Mouse (Mus musculus): ENCODE data around the gene Mmaa. TPM values are rescaled to one million over a fixed set of nuclear protein-coding genes. Genes with fewer than 3 reads are reported as not detected.

Gene Mmaa
- polyA plus RNA-seq, 1 experiment from 2014 or later = 14.8 TPM

GRCm38 (mm10) chr8:79288681-79289080 lies 6.1 kb downstream of the Mmaa start:
- no peak overlapping the region for H3K9ac ChIP-seq (replicated peaks)
- no peak for ATAC-seq (ENCODE audit: insufficient number of reproducible peaks, insufficient read depth, low FRiP score, low TSS enrichment, low read depth)
- no peaks in the 10 kb centered on the region for H3K9me3 ChIP-seq
- no peak overlapping the region for H3K4me3 ChIP-seq (replicated peaks)
- peaks cover 8% of the 10 kb centered on the region for H3K4me1 ChIP-seq (replicated peaks)
- no peak overlapping the region for H3K27ac ChIP-seq
- no peaks in the 10 kb centered on the region for H3K27me3 ChIP-seq
- H3K36me3 ChIP-seq = no peaks in the 10 kb centered on the region
- 78% methylated on average over 2 of the region's 2 CpGs for WGBS
- H3K4me2 ChIP-seq = no peak overlapping the region

- Histone ChIP-seq H3K36me3 (no peaks in the 10 kb centered on the region), H3K27ac (no peak overlapping the region), H3K4me3 (replicated peaks) (no peak overlapping the region), H3K27me3 (no peaks in the 10 kb centered on the region), H3K4me2 (no peak overlapping the region), H3K9ac (replicated peaks) (no peak overlapping the region), H3K4me1 (replicated peaks) (peaks cover 4% of the 10 kb centered on the region), H3K9me3 (no peaks in the 10 kb centered on the region)
- 96% methylated on average over 4 of the region's 4 CpGs for WGBS
- no peak for ATAC-seq (ENCODE audit: insufficient number of reproducible peaks, insufficient read depth, low FRiP score, low TSS enrichment, low read depth)
Observed at GRCm38 (mm10) chr8:79288250-79288649, 6.5 kb downstream of the Mmaa start.

- H3K36me3 ChIP-seq = no peaks in the 10 kb centered on the region
- 89% methylated on average over 3 of the region's 3 CpGs for WGBS
Observed at GRCm38 (mm10) chr8:79286424-79286823, 8.3 kb downstream of the Mmaa start.

GRCm38 (mm10) chr8:79284626-79285025 lies 10.1 kb downstream of the Mmaa start:
- Histone ChIP-seq H3K36me3 (peaks cover 9% of the 10 kb centered on the region), H3K9me3 (no peaks in the 10 kb centered on the region), H3K27me3 (no peaks in the 10 kb centered on the region), H3K9ac (replicated peaks) (no peak overlapping the region), H3K27ac (no peak overlapping the region), H3K4me1 (replicated peaks) (no peaks in the 10 kb centered on the region), H3K4me3 (replicated peaks) (no peak overlapping the region), H3K4me2 (no peak overlapping the region)
- no peak for ATAC-seq (ENCODE audit: insufficient number of reproducible peaks, insufficient read depth, low FRiP score, low TSS enrichment, low read depth)
- WGBS = 91% methylated on average over 3 of the region's 3 CpGs

More at GRCm38 (mm10) chr8:79286424-79286823, 8.3 kb downstream of the Mmaa start:
- no peak overlapping the region for H3K9ac ChIP-seq (replicated peaks)
- H3K4me1 ChIP-seq (replicated peaks) = no peaks in the 10 kb centered on the region
- no peak for ATAC-seq (ENCODE audit: insufficient number of reproducible peaks, insufficient read depth, low FRiP score, low TSS enrichment, low read depth)
- H3K27me3 ChIP-seq = no peaks in the 10 kb centered on the region
- no peak overlapping the region for H3K4me3 ChIP-seq (replicated peaks)
- H3K4me2 ChIP-seq = no peak overlapping the region
- H3K27ac ChIP-seq = no peak overlapping the region
- H3K9me3 ChIP-seq = no peaks in the 10 kb centered on the region

GRCm38 (mm10) chr8:79281376-79281890 lies 13.3 kb downstream of the Mmaa start:
- Histone ChIP-seq H3K4me3 (replicated peaks) (no peak overlapping the region), H3K9me3 (no peaks in the 10 kb centered on the region), H3K27me3 (no peaks in the 10 kb centered on the region), H3K27ac (no peak overlapping the region), H3K4me1 (replicated peaks) (no peaks in the 10 kb centered on the region), H3K9ac (replicated peaks) (no peak overlapping the region), H3K4me2 (no peak overlapping the region), H3K36me3 (peaks cover 29% of the 10 kb centered on the region)
- WGBS = 65% methylated on average over 6 of the region's 6 CpGs
- no peak for ATAC-seq (ENCODE audit: insufficient number of reproducible peaks, insufficient read depth, low FRiP score, low TSS enrichment, low read depth)

- H3K36me3 ChIP-seq = peaks cover 63% of the 10 kb centered on the region
- WGBS = 76% methylated on average over 8 of the region's 8 CpGs
- ATAC-seq (ENCODE audit: insufficient number of reproducible peaks, insufficient read depth, low FRiP score, low TSS enrichment, low read depth) = peak; percentile 47; the same call in 1 of the 2 replicates
- no peak overlapping the region for H3K4me3 ChIP-seq (replicated peaks)
- no peak overlapping the region for H3K9ac ChIP-seq (replicated peaks)
- H3K27ac ChIP-seq = no peak overlapping the region
- H3K4me2 ChIP-seq = no peak overlapping the region
- no peaks in the 10 kb centered on the region for H3K4me1 ChIP-seq (replicated peaks)
- H3K27me3 ChIP-seq = no peaks in the 10 kb centered on the region
- no peaks in the 10 kb centered on the region for H3K9me3 ChIP-seq
Observed at GRCm38 (mm10) chr8:79277264-79277870, 17.4 kb downstream of the Mmaa start.

GRCm38 (mm10) chr8:79274940-79275339 lies 19.8 kb downstream of the Mmaa start:
- no peaks in the 10 kb centered on the region for H3K4me1 ChIP-seq (replicated peaks)

GRCm38 (mm10) chr8:79273776-79274175 lies 21.0 kb downstream of the Mmaa start:
- no peaks in the 10 kb centered on the region for H3K4me1 ChIP-seq (replicated peaks)
- no peaks in the 10 kb centered on the region for H3K9me3 ChIP-seq
- no peak overlapping the region for H3K4me3 ChIP-seq (replicated peaks)
- no peaks in the 10 kb centered on the region for H3K27me3 ChIP-seq
- H3K36me3 ChIP-seq = peaks cover 84% of the 10 kb centered on the region
- H3K4me2 ChIP-seq = no peak overlapping the region
- no peak for ATAC-seq (ENCODE audit: insufficient number of reproducible peaks, insufficient read depth, low FRiP score, low TSS enrichment, low read depth)
- 93% methylated on average over 6 of the region's 6 CpGs for WGBS
- H3K27ac ChIP-seq = no peak overlapping the region
- H3K9ac ChIP-seq (replicated peaks) = no peak overlapping the region

More at GRCm38 (mm10) chr8:79274940-79275339, 19.8 kb downstream of the Mmaa start:
- no peak overlapping the region for H3K4me3 ChIP-seq (replicated peaks)
- peaks cover 80% of the 10 kb centered on the region for H3K36me3 ChIP-seq
- WGBS = 92% methylated on average over 10 of the region's 10 CpGs
- H3K4me2 ChIP-seq = no peak overlapping the region
- H3K9ac ChIP-seq (replicated peaks) = no peak overlapping the region
- H3K27me3 ChIP-seq = no peaks in the 10 kb centered on the region
- no peaks in the 10 kb centered on the region for H3K9me3 ChIP-seq
- ATAC-seq (ENCODE audit: insufficient number of reproducible peaks, insufficient read depth, low FRiP score, low TSS enrichment, low read depth) = no peak
- no peak overlapping the region for H3K27ac ChIP-seq

- Histone ChIP-seq H3K4me3 (replicated peaks) (no peak overlapping the region), H3K27ac (no peak overlapping the region), H3K9ac (replicated peaks) (no peak overlapping the region), H3K4me1 (replicated peaks) (no peaks in the 10 kb centered on the region), H3K36me3 (peaks cover 89% of the 10 kb centered on the region), H3K27me3 (no peaks in the 10 kb centered on the region), H3K4me2 (no peak overlapping the region), H3K9me3 (no peaks in the 10 kb centered on the region)
- 80% methylated on average over 4 of the region's 4 CpGs for WGBS
- ATAC-seq (ENCODE audit: insufficient number of reproducible peaks, insufficient read depth, low FRiP score, low TSS enrichment, low read depth) = no peak
Observed at GRCm38 (mm10) chr8:79272676-79273075, 22.1 kb downstream of the Mmaa start.

- 95% methylated on average over 7 of the region's 7 CpGs for WGBS
- H3K36me3 ChIP-seq = peaks cover 72% of the 10 kb centered on the region
- no peaks in the 10 kb centered on the region for H3K4me1 ChIP-seq (replicated peaks)
Observed at GRCm38 (mm10) chr8:79268921-79269320, 25.8 kb downstream of the Mmaa start.

GRCm38 (mm10) chr8:79261920-79262319 lies 32.8 kb downstream of the Mmaa start:
- Histone ChIP-seq H3K9ac (replicated peaks) (no peak overlapping the region), H3K27me3 (no peaks in the 10 kb centered on the region), H3K4me3 (replicated peaks) (no peak overlapping the region), H3K4me2 (no peak overlapping the region), H3K27ac (no peak overlapping the region), H3K4me1 (replicated peaks) (no peaks in the 10 kb centered on the region), H3K36me3 (peaks cover 3% of the 10 kb centered on the region), H3K9me3 (peaks cover 6% of the 10 kb centered on the region; the same call in 1 of the 2 replicates)
- no peak for ATAC-seq (ENCODE audit: insufficient number of reproducible peaks, insufficient read depth, low FRiP score, low TSS enrichment, low read depth)
- 92% methylated on average over 5 of the region's 5 CpGs for WGBS

More at GRCm38 (mm10) chr8:79268921-79269320, 25.8 kb downstream of the Mmaa start:
- H3K4me3 ChIP-seq (replicated peaks) = no peak overlapping the region
- no peaks in the 10 kb centered on the region for H3K9me3 ChIP-seq
- H3K27me3 ChIP-seq = no peaks in the 10 kb centered on the region
- ATAC-seq (ENCODE audit: insufficient number of reproducible peaks, insufficient read depth, low FRiP score, low TSS enrichment, low read depth) = no peak
- H3K9ac ChIP-seq (replicated peaks) = no peak overlapping the region
- H3K27ac ChIP-seq = no peak overlapping the region
- H3K4me2 ChIP-seq = no peak overlapping the region
